Mouse (Mus musculus): ENCODE results near the gene Ddhd1. TPM values are rescaled to one million over a fixed set of nuclear protein-coding genes. Genes with fewer than 3 reads are reported as not detected.

The Ddhd1 gene
- polyA plus RNA-seq, 1 experiment from 2014 or later, result 5.4 TPM

- no peak overlapping the region for H3K9ac ChIP-seq (ENCODE audit: low read depth, low read length)
- no peak overlapping the region for H3K4me2 ChIP-seq (ENCODE audit: low read length)
- H3K27me3 ChIP-seq (ENCODE audit: insufficient read depth, low read length), result no peaks in the 10 kb centered on the region
- H3K4me3 ChIP-seq (replicated peaks; ENCODE audit: low read depth, low read length), result no peak overlapping the region
- no peak overlapping the region for H3K27ac ChIP-seq
- 89% methylated on average over 2 of the region's 2 CpGs for WGBS
- H3K9me3 ChIP-seq (replicated peaks; ENCODE audit: low read length), result no peaks in the 10 kb centered on the region
- no peak for ATAC-seq (replicated peaks; ENCODE audit: low FRiP score, low read depth)
- no peak for DNase-seq (ENCODE audit: low spot score)
- peaks cover 2% of the 10 kb centered on the region; the same call in 1 of the 2 replicates for H3K36me3 ChIP-seq (ENCODE audit: insufficient read depth, low read length)
- no peak for TF ChIP-seq CTCF (IDR thresholded peaks at IDR 0.05; ENCODE audit: low read depth)
- H3K4me1 ChIP-seq (replicated peaks; ENCODE audit: insufficient read depth, low read length), result no peaks in the 10 kb centered on the region
These were observed 42.2 kb downstream of the Ddhd1 start for GRCm38 (mm10) chr14:45615776-45616175.

GRCm38 (mm10) chr14:45614822-45615221 lies 43.1 kb downstream of the Ddhd1 start:
- Histone ChIP-seq H3K4me3 (replicated peaks; ENCODE audit: low read depth, low read length) (no peak overlapping the region), H3K9ac (ENCODE audit: low read depth, low read length) (no peak overlapping the region), H3K4me2 (ENCODE audit: low read length) (no peak overlapping the region), H3K27me3 (ENCODE audit: insufficient read depth, low read length) (no peaks in the 10 kb centered on the region), H3K27ac (no peak overlapping the region), H3K36me3 (ENCODE audit: insufficient read depth, low read length) (peaks cover 6% of the 10 kb centered on the region; the same call in 1 of the 2 replicates), H3K9me3 (replicated peaks; ENCODE audit: low read length) (no peaks in the 10 kb centered on the region), H3K4me1 (replicated peaks; ENCODE audit: insufficient read depth, low read length) (no peaks in the 10 kb centered on the region)
- ATAC-seq (replicated peaks; ENCODE audit: low FRiP score, low read depth) (no peak), DNase-seq (ENCODE audit: low spot score) (no peak)
- 69% methylated on average over 4 of the region's 4 CpGs for WGBS
- TF ChIP-seq CTCF (IDR thresholded peaks at IDR 0.05; ENCODE audit: low read depth), result no peak

- Histone ChIP-seq H3K9ac (ENCODE audit: low read depth, low read length) (no peak overlapping the region), H3K27ac (no peak overlapping the region), H3K9me3 (replicated peaks; ENCODE audit: low read length) (no peaks in the 10 kb centered on the region), H3K4me2 (ENCODE audit: low read length) (no peak overlapping the region), H3K36me3 (ENCODE audit: insufficient read depth, low read length) (peaks cover 6% of the 10 kb centered on the region; the same call in 1 of the 2 replicates), H3K4me3 (replicated peaks; ENCODE audit: low read depth, low read length) (no peak overlapping the region), H3K4me1 (replicated peaks; ENCODE audit: insufficient read depth, low read length) (no peaks in the 10 kb centered on the region), H3K27me3 (ENCODE audit: insufficient read depth, low read length) (no peaks in the 10 kb centered on the region)
- WGBS, result 90% methylated on average over 6 of the region's 6 CpGs
- TF ChIP-seq CTCF (IDR thresholded peaks at IDR 0.05; ENCODE audit: low read depth), result no peak
- ATAC-seq (replicated peaks; ENCODE audit: low FRiP score, low read depth), result no peak
- DNase-seq (ENCODE audit: low spot score), result no peak
These were observed 43.5 kb downstream of the Ddhd1 start for GRCm38 (mm10) chr14:45614406-45614805.

GRCm38 (mm10) chr14:45611654-45612053 lies 46.3 kb downstream of the Ddhd1 start:
- Histone ChIP-seq H3K9ac (ENCODE audit: low read depth, low read length) (no peak overlapping the region), H3K27ac (no peak overlapping the region), H3K9me3 (replicated peaks; ENCODE audit: low read length) (no peaks in the 10 kb centered on the region), H3K36me3 (ENCODE audit: insufficient read depth, low read length) (peaks cover 12% of the 10 kb centered on the region; the same call in 1 of the 2 replicates), H3K4me1 (replicated peaks; ENCODE audit: insufficient read depth, low read length) (no peaks in the 10 kb centered on the region), H3K4me3 (replicated peaks; ENCODE audit: low read depth, low read length) (no peak overlapping the region), H3K4me2 (ENCODE audit: low read length) (no peak overlapping the region), H3K27me3 (ENCODE audit: insufficient read depth, low read length) (no peaks in the 10 kb centered on the region)
- DNase-seq (ENCODE audit: low spot score) (no peak), ATAC-seq (replicated peaks; ENCODE audit: low FRiP score, low read depth) (no peak)
- 79% methylated on average over 7 of the region's 7 CpGs for WGBS
- peak; percentile 20; the same call in 1 of the 2 replicates for TF ChIP-seq CTCF (IDR thresholded peaks at IDR 0.05; ENCODE audit: low read depth)

- H3K9ac ChIP-seq (ENCODE audit: low read depth, low read length), result no peak overlapping the region
- H3K4me2 ChIP-seq (ENCODE audit: low read length), result no peak overlapping the region
- WGBS, result 64% methylated on average over 3 of the region's 3 CpGs
- no peak overlapping the region for H3K4me3 ChIP-seq (replicated peaks; ENCODE audit: low read depth, low read length)
- H3K36me3 ChIP-seq (ENCODE audit: insufficient read depth, low read length), result peaks cover 14% of the 10 kb centered on the region; the same call in 1 of the 2 replicates
- ATAC-seq (replicated peaks; ENCODE audit: low FRiP score, low read depth), result no peak
- no peak overlapping the region for H3K27ac ChIP-seq
- peak; percentile 60 for DNase-seq (ENCODE audit: low spot score)
- no peaks in the 10 kb centered on the region for H3K9me3 ChIP-seq (replicated peaks; ENCODE audit: low read length)
- H3K27me3 ChIP-seq (ENCODE audit: insufficient read depth, low read length), result no peaks in the 10 kb centered on the region
- no peaks in the 10 kb centered on the region for H3K4me1 ChIP-seq (replicated peaks; ENCODE audit: insufficient read depth, low read length)
- TF ChIP-seq CTCF (IDR thresholded peaks at IDR 0.05; ENCODE audit: low read depth), result peak; percentile 82
These were observed 55.9 kb downstream of the Ddhd1 start for GRCm38 (mm10) chr14:45602002-45602401.

GRCm38 (mm10) chr14:45600587-45600986 lies 57.4 kb downstream of the Ddhd1 start:
- no peak overlapping the region for H3K27ac ChIP-seq
- peaks cover 14% of the 10 kb centered on the region; the same call in 1 of the 2 replicates for H3K36me3 ChIP-seq (ENCODE audit: insufficient read depth, low read length)
- DNase-seq (ENCODE audit: low spot score) (no peak), ATAC-seq (replicated peaks; ENCODE audit: low FRiP score, low read depth) (no peak)
- H3K9ac ChIP-seq (ENCODE audit: low read depth, low read length), result no peak overlapping the region
- no peak for TF ChIP-seq CTCF (IDR thresholded peaks at IDR 0.05; ENCODE audit: low read depth)
- no peaks in the 10 kb centered on the region for H3K27me3 ChIP-seq (ENCODE audit: insufficient read depth, low read length)
- no peak overlapping the region for H3K4me3 ChIP-seq (replicated peaks; ENCODE audit: low read depth, low read length)
- H3K4me2 ChIP-seq (ENCODE audit: low read length), result no peak overlapping the region
- 86% methylated on average over 9 of the region's 9 CpGs for WGBS
- no peaks in the 10 kb centered on the region for H3K9me3 ChIP-seq (replicated peaks; ENCODE audit: low read length)
- no peaks in the 10 kb centered on the region for H3K4me1 ChIP-seq (replicated peaks; ENCODE audit: insufficient read depth, low read length)

GRCm38 (mm10) chr14:45597855-45598254 lies 60.1 kb downstream of the Ddhd1 start:
- Histone ChIP-seq H3K4me2 (ENCODE audit: low read length) (no peak overlapping the region), H3K27me3 (ENCODE audit: insufficient read depth, low read length) (no peaks in the 10 kb centered on the region), H3K27ac (no peak overlapping the region), H3K4me3 (replicated peaks; ENCODE audit: low read depth, low read length) (no peak overlapping the region), H3K9me3 (replicated peaks; ENCODE audit: low read length) (no peaks in the 10 kb centered on the region), H3K4me1 (replicated peaks; ENCODE audit: insufficient read depth, low read length) (no peaks in the 10 kb centered on the region), H3K9ac (ENCODE audit: low read depth, low read length) (no peak overlapping the region), H3K36me3 (ENCODE audit: insufficient read depth, low read length) (peaks cover 11% of the 10 kb centered on the region; the same call in 1 of the 2 replicates)
- ATAC-seq (replicated peaks; ENCODE audit: low FRiP score, low read depth) (no peak), DNase-seq (ENCODE audit: low spot score) (no peak)
- 69% methylated on average over 8 of the region's 8 CpGs for WGBS
- TF ChIP-seq CTCF (IDR thresholded peaks at IDR 0.05; ENCODE audit: low read depth), result no peak
